Mouse (Mus musculus): ENCODE measurements at regions not wholly inside any gene's neighbourhood (a gene's known extent, or its start where the extent isn't known, plus 50 kb on each side); places are given as distances from the start of the nearest gene placed in this dataset.

- Histone ChIP-seq H3K36me3 (ENCODE audit: control insufficient read depth, insufficient read depth, low read length) (no peaks in the 10 kb centered on the region), H3K4me1 (ENCODE audit: control insufficient read depth in 2 of 2, insufficient read depth in 2 of 2, low read length in 2 of 2) (peaks cover 5 to 10% of the 10 kb centered on the region in 2 experiments; a peak in 3 of 4 replicates), H3K4me3 (ENCODE audit: control insufficient read depth in 1 of 2, insufficient read depth in 1 of 2, low read depth in 1 of 2, low read length in 2 of 2) (no peak overlapping the region), H3K9me3 (ENCODE audit: control insufficient read depth, low read length) (no peaks in the 10 kb centered on the region), H3K27me3 (ENCODE audit: control insufficient read depth, insufficient read depth, low read length) (no peaks in the 10 kb centered on the region), H3K27ac (replicated peaks in 1 of 2; ENCODE audit: control insufficient read depth in 1 of 2, insufficient read depth in 1 of 2, low read depth in 2 of 2, low read length in 2 of 2) (0 out of 4 replicates have a peak overlapping the region, but pooled peaks of 1 of the 2 experiments have one; percentile 14), H3K9ac (ENCODE audit: low read length) (no peak overlapping the region), H3K4me2 (ENCODE audit: low read length) (no peak overlapping the region)
- ATAC-seq (ENCODE audit: insufficient number of reproducible peaks, insufficient read depth, low FRiP score, low read depth), result no peak
- 22% methylated on average over 6 of the region's 6 CpGs for WGBS
Measured at GRCm38 (mm10) chr13:44339061-44339741, 390.1 kb upstream of the Jarid2 start.

DNA sequence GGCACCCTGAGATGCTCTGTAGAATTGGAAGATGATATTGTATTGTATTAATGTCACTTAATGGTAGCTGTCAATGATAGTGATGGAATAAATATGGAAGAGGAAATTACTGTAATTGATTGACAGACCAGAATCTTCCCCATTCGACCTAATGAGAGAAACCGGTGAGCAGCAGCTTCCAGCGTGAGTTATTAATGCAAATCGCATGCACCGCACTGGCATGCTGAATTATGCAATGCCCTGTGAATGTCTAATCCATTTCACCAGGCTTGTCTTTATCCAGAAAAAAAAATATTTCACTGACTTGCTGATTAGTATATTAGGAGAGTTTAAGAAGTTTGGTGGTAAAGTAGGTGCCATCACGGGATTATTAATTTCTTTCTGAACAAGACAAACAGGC, 384.2 kb upstream of the Jarid2 start:
- WGBS, result 82% methylated on average over 6 of the region's 6 CpGs
- Histone ChIP-seq H3K4me3 (ENCODE audit: control insufficient read depth in 1 of 2, insufficient read depth in 1 of 2, low read depth in 1 of 2, low read length in 2 of 2) (no peak overlapping the region), H3K9ac (ENCODE audit: low read length) (no peak overlapping the region), H3K9me3 (ENCODE audit: control insufficient read depth, low read length) (no peaks in the 10 kb centered on the region), H3K27me3 (ENCODE audit: control insufficient read depth, insufficient read depth, low read length) (no peaks in the 10 kb centered on the region), H3K36me3 (ENCODE audit: control insufficient read depth, insufficient read depth, low read length) (no peaks in the 10 kb centered on the region), H3K4me1 (ENCODE audit: control insufficient read depth in 2 of 2, insufficient read depth in 2 of 2, low read length in 2 of 2) (no peaks in the 10 kb centered on the region), H3K27ac (replicated peaks in 1 of 2; ENCODE audit: control insufficient read depth in 1 of 2, insufficient read depth in 1 of 2, low read depth in 2 of 2, low read length in 2 of 2) (no peak overlapping the region), H3K4me2 (ENCODE audit: low read length) (no peak overlapping the region)
- ATAC-seq (ENCODE audit: insufficient number of reproducible peaks, insufficient read depth, low FRiP score, low read depth), result no peak

DNA sequence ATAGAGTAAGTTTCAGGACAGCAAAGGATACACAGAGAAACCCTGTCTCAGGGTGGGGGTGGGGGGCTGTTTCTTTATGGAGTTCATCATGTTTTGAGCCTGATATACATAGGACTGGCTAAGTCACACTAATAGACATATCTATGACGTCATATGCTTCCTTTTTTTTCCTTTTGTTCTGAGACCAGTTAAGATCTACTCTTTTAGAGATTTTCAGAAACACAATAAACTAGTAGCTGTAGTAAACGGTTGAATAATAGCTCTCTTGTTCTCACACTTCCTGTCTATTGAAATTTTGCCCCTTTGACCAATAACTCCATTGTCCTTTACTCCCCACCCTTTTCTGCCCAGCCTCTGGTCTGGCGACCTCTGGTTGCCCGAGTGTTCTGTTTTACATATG, 382.6 kb upstream of the Jarid2 start:
- Histone ChIP-seq H3K9ac (ENCODE audit: low read length) (no peak overlapping the region), H3K27ac (replicated peaks in 1 of 2; ENCODE audit: control insufficient read depth in 1 of 2, insufficient read depth in 1 of 2, low read depth in 2 of 2, low read length in 2 of 2) (no peak overlapping the region), H3K4me1 (ENCODE audit: control insufficient read depth in 2 of 2, insufficient read depth in 2 of 2, low read length in 2 of 2) (no peaks in the 10 kb centered on the region), H3K9me3 (ENCODE audit: control insufficient read depth, low read length) (no peaks in the 10 kb centered on the region), H3K27me3 (ENCODE audit: control insufficient read depth, insufficient read depth, low read length) (no peaks in the 10 kb centered on the region), H3K4me2 (ENCODE audit: low read length) (no peak overlapping the region), H3K4me3 (ENCODE audit: control insufficient read depth in 1 of 2, insufficient read depth in 1 of 2, low read depth in 1 of 2, low read length in 2 of 2) (no peak overlapping the region), H3K36me3 (ENCODE audit: control insufficient read depth, insufficient read depth, low read length) (no peaks in the 10 kb centered on the region)
- WGBS, result 74% methylated on average over 4 of the region's 4 CpGs
- no peak for ATAC-seq (ENCODE audit: insufficient number of reproducible peaks, insufficient read depth, low FRiP score, low read depth)

DNA sequence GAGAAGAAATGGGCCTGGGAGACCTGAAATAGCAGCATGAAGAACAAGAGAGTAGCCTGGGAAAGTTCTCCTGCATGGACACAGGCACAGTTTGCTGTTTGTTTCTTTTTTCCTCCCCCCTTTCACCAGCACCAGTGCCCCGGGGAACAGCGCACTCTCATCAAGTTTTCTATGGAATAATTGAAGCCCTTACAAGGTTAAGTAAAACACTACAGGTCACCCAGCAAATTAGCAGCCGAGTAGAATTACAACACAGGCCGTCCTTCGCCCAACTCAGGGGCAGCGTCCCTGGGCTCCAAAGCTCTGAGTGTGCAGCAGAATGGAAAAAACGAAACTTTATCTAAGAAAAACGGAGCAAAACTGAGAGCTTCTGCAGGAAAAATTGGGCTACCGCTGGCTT, 381.6 kb upstream of the Jarid2 start:
- no peaks in the 10 kb centered on the region for H3K4me1 ChIP-seq (ENCODE audit: control insufficient read depth in 2 of 2, insufficient read depth in 2 of 2, low read length in 2 of 2)
- no peak for ATAC-seq (ENCODE audit: insufficient number of reproducible peaks, insufficient read depth, low FRiP score, low read depth)
- H3K9me3 ChIP-seq (ENCODE audit: control insufficient read depth, low read length), result no peaks in the 10 kb centered on the region
- no peak overlapping the region for H3K9ac ChIP-seq (ENCODE audit: low read length)
- no peak overlapping the region for H3K27ac ChIP-seq (replicated peaks in 1 of 2; ENCODE audit: control insufficient read depth in 1 of 2, insufficient read depth in 1 of 2, low read depth in 2 of 2, low read length in 2 of 2)
- no peaks in the 10 kb centered on the region for H3K27me3 ChIP-seq (ENCODE audit: control insufficient read depth, insufficient read depth, low read length)
- no peaks in the 10 kb centered on the region for H3K36me3 ChIP-seq (ENCODE audit: control insufficient read depth, insufficient read depth, low read length)
- 63% methylated on average over 9 of the region's 9 CpGs for WGBS
- no peak overlapping the region for H3K4me2 ChIP-seq (ENCODE audit: low read length)
- no peak overlapping the region for H3K4me3 ChIP-seq (ENCODE audit: control insufficient read depth in 1 of 2, insufficient read depth in 1 of 2, low read depth in 1 of 2, low read length in 2 of 2)

DNA sequence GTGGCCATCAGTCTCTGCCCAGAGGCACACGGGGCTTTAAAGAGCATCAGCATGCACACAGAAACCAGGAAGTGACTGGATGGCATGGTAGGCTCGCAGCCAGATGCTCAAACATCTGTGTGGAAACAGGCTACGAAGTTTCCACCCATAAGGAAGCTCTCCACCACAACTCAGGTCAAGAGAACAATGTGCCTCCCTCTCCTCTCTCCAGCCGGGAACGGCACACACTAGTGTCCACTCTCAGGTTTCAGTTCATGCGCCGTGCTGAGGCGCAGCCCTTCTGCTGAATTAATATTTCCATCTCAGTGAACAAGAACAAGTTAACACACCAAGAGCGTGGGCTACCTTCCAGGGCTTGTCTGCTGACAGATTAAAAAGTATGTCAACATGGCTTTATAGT, 375.4 kb upstream of the Jarid2 start:
- no peak overlapping the region for H3K4me3 ChIP-seq (ENCODE audit: control insufficient read depth in 1 of 2, insufficient read depth in 1 of 2, low read depth in 1 of 2, low read length in 2 of 2)
- peaks cover 12 to 13% of the 10 kb centered on the region in 2 experiments for H3K4me1 ChIP-seq (ENCODE audit: control insufficient read depth in 2 of 2, insufficient read depth in 2 of 2, low read length in 2 of 2)
- no peaks in the 10 kb centered on the region for H3K36me3 ChIP-seq (ENCODE audit: control insufficient read depth, insufficient read depth, low read length)
- 54% methylated on average over 9 of the region's 9 CpGs for WGBS
- no peaks in the 10 kb centered on the region for H3K9me3 ChIP-seq (ENCODE audit: control insufficient read depth, low read length)
- ATAC-seq (ENCODE audit: insufficient number of reproducible peaks, insufficient read depth, low FRiP score, low read depth), result no peak
- H3K27ac ChIP-seq (replicated peaks in 1 of 2; ENCODE audit: control insufficient read depth in 1 of 2, insufficient read depth in 1 of 2, low read depth in 2 of 2, low read length in 2 of 2), result no peak overlapping the region
- no peak overlapping the region for H3K4me2 ChIP-seq (ENCODE audit: low read length)
- H3K9ac ChIP-seq (ENCODE audit: low read length), result no peak overlapping the region
- H3K27me3 ChIP-seq (ENCODE audit: control insufficient read depth, insufficient read depth, low read length), result no peaks in the 10 kb centered on the region

DNA sequence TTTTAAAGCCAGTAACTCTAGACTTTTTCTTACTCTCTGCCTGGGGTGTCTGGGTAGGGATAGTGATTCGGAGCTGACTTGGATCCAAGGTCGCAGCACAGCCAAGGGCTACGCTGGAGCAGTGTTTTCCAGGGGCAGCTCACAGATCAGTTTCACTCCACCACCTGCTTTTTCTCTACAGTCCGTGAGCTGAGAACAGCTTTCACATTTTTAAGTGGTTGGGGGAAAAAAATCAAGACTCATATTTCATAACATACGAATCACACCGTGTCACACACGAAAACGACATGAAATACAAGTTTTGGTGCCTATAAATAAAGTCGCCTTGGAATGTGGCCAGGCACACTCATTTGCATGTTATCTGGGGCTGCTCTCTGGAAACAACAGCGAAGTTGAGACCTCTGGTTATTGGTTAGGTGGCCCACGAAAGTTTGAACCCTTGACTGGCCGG, 373.5 kb upstream of the Jarid2 start:
- H3K4me1 ChIP-seq (ENCODE audit: control insufficient read depth in 2 of 2, insufficient read depth in 2 of 2, low read length in 2 of 2), result peaks cover 12 to 13% of the 10 kb centered on the region in 2 experiments
- no peak for ATAC-seq (ENCODE audit: insufficient number of reproducible peaks, insufficient read depth, low FRiP score, low read depth)
- peak overlapping the region; percentile 52 for H3K4me2 ChIP-seq (ENCODE audit: low read length)
- H3K9me3 ChIP-seq (ENCODE audit: control insufficient read depth, low read length), result no peaks in the 10 kb centered on the region
- H3K9ac ChIP-seq (ENCODE audit: low read length), result peak overlapping the region; percentile 57
- WGBS, result 13% methylated on average over 12 of the region's 12 CpGs
- H3K4me3 ChIP-seq (ENCODE audit: control insufficient read depth in 1 of 2, insufficient read depth in 1 of 2, low read depth in 1 of 2, low read length in 2 of 2), result peak overlapping the region; percentile 8 to 11; a peak in 2 of 4 replicates
- H3K36me3 ChIP-seq (ENCODE audit: control insufficient read depth, insufficient read depth, low read length), result no peaks in the 10 kb centered on the region
- no peaks in the 10 kb centered on the region for H3K27me3 ChIP-seq (ENCODE audit: control insufficient read depth, insufficient read depth, low read length)
- H3K27ac ChIP-seq (replicated peaks in 1 of 2; ENCODE audit: control insufficient read depth in 1 of 2, insufficient read depth in 1 of 2, low read depth in 2 of 2, low read length in 2 of 2), result peak overlapping the region; percentile 72 to 77

DNA sequence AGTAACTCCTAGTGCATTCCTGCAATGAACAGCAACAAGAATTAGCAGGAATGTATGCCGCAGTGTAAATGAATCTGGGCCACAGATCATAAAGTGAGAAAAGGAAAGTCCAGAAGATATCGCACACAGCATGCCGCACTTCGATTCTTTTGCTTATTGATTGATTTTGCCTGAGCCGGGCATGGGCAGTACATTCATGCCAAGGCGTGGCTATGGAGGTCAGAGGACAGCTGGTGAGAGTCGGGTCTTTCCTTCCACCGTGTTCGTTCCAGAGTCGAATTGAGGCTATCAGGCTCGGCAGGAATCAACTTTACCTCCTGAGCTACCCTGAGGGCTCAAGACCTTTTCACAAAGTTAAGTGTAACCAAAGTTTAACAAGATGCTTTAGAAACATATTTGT, 372.3 kb upstream of the Jarid2 start:
- peaks cover 13 to 15% of the 10 kb centered on the region in 2 experiments for H3K4me1 ChIP-seq (ENCODE audit: control insufficient read depth in 2 of 2, insufficient read depth in 2 of 2, low read length in 2 of 2)
- whole genome bisulfite sequencing, result 87% methylated on average over 11 of the region's 11 CpGs

GRCm38 (mm10) chr13:44359344-44359743, 369.9 kb upstream of the Jarid2 start:
- no peak for ATAC-seq (ENCODE audit: insufficient number of reproducible peaks, insufficient read depth, low FRiP score, low read depth)
- WGBS, result 85% methylated on average over 7 of the region's 7 CpGs
- H3K27me3 ChIP-seq (ENCODE audit: control insufficient read depth, insufficient read depth, low read length), result no peaks in the 10 kb centered on the region

More for the DNA sequence above, 372.3 kb upstream of the Jarid2 start:
- no peak overlapping the region for H3K27ac ChIP-seq (replicated peaks in 1 of 2; ENCODE audit: control insufficient read depth in 1 of 2, insufficient read depth in 1 of 2, low read depth in 2 of 2, low read length in 2 of 2)
- H3K4me3 ChIP-seq (ENCODE audit: control insufficient read depth in 1 of 2, insufficient read depth in 1 of 2, low read depth in 1 of 2, low read length in 2 of 2), result no peak overlapping the region
- H3K9ac ChIP-seq (ENCODE audit: low read length), result no peak overlapping the region
- H3K27me3 ChIP-seq (ENCODE audit: control insufficient read depth, insufficient read depth, low read length), result no peaks in the 10 kb centered on the region
- H3K9me3 ChIP-seq (ENCODE audit: control insufficient read depth, low read length), result no peaks in the 10 kb centered on the region
- no peak for ATAC-seq (ENCODE audit: insufficient number of reproducible peaks, insufficient read depth, low FRiP score, low read depth)
- H3K36me3 ChIP-seq (ENCODE audit: control insufficient read depth, insufficient read depth, low read length), result no peaks in the 10 kb centered on the region
- H3K4me2 ChIP-seq (ENCODE audit: low read length), result no peak overlapping the region

More at GRCm38 (mm10) chr13:44359344-44359743, 369.9 kb upstream of the Jarid2 start:
- H3K4me1 ChIP-seq (ENCODE audit: control insufficient read depth in 2 of 2, insufficient read depth in 2 of 2, low read length in 2 of 2), result peaks cover 21 to 22% of the 10 kb centered on the region in 2 experiments
- H3K27ac ChIP-seq (replicated peaks in 1 of 2; ENCODE audit: control insufficient read depth in 1 of 2, insufficient read depth in 1 of 2, low read depth in 2 of 2, low read length in 2 of 2), result no peak overlapping the region
- H3K4me2 ChIP-seq (ENCODE audit: low read length), result no peak overlapping the region
- no peaks in the 10 kb centered on the region for H3K9me3 ChIP-seq (ENCODE audit: control insufficient read depth, low read length)
- no peaks in the 10 kb centered on the region for H3K36me3 ChIP-seq (ENCODE audit: control insufficient read depth, insufficient read depth, low read length)
- H3K4me3 ChIP-seq (ENCODE audit: control insufficient read depth in 1 of 2, insufficient read depth in 1 of 2, low read depth in 1 of 2, low read length in 2 of 2), result no peak overlapping the region
- no peak overlapping the region for H3K9ac ChIP-seq (ENCODE audit: low read length)
